Mouse (Mus musculus): Measurements from ENCODE around the gene Slc5a10. TPM values are rescaled to one million over a fixed set of nuclear protein-coding genes. Genes with fewer than 3 reads are reported as not detected.
A peak's percentile ranks its signal among the peaks of the same experiment; 100 is the strongest.

Gene Slc5a10
- polyA plus RNA-seq, 1 experiment from 2014 or later, result not detected

- no peak overlapping the region for H3K4me2 ChIP-seq (ENCODE audit: low read length)
- WGBS, result 87% methylated on average over 5 of the region's 5 CpGs
- no peak for ATAC-seq (ENCODE audit: low FRiP score, low TSS enrichment)
Observed at GRCm38 (mm10) chr11:61667782-61668181, 52.8 kb downstream of the Slc5a10 start.

GRCm38 (mm10) chr11:61667248-61667647 lies 53.4 kb downstream of the Slc5a10 start:
- H3K4me3 ChIP-seq (replicated peaks; ENCODE audit: low read depth, low read length), result no peak overlapping the region
- no peaks in the 10 kb centered on the region for H3K27me3 ChIP-seq (ENCODE audit: control insufficient read depth, insufficient read depth, low read length)
- no peaks in the 10 kb centered on the region for H3K36me3 ChIP-seq (ENCODE audit: control insufficient read depth, insufficient read depth, low read length)
- H3K9me3 ChIP-seq (ENCODE audit: control insufficient read depth, low read length), result no peaks in the 10 kb centered on the region
- no peaks in the 10 kb centered on the region for H3K4me1 ChIP-seq (ENCODE audit: control insufficient read depth, insufficient read depth, low read length)
- 77% methylated on average over 5 of the region's 5 CpGs for WGBS
- DNase-seq (no peak), ATAC-seq (ENCODE audit: low FRiP score, low TSS enrichment) (no peak)
- no peak overlapping the region for H3K4me2 ChIP-seq (ENCODE audit: low read length)
- no peak overlapping the region for H3K9ac ChIP-seq (replicated peaks; ENCODE audit: low read length)
- no peak overlapping the region for H3K27ac ChIP-seq (replicated peaks; ENCODE audit: low read depth, low read length)

More at GRCm38 (mm10) chr11:61667782-61668181, 52.8 kb downstream of the Slc5a10 start:
- no peaks in the 10 kb centered on the region for H3K9me3 ChIP-seq (ENCODE audit: control insufficient read depth, low read length)
- DNase-seq, result no peak
- H3K27me3 ChIP-seq (ENCODE audit: control insufficient read depth, insufficient read depth, low read length), result no peaks in the 10 kb centered on the region
- no peak overlapping the region for H3K4me3 ChIP-seq (replicated peaks; ENCODE audit: low read depth, low read length)
- no peak overlapping the region for H3K27ac ChIP-seq (replicated peaks; ENCODE audit: low read depth, low read length)
- no peaks in the 10 kb centered on the region for H3K36me3 ChIP-seq (ENCODE audit: control insufficient read depth, insufficient read depth, low read length)
- no peaks in the 10 kb centered on the region for H3K4me1 ChIP-seq (ENCODE audit: control insufficient read depth, insufficient read depth, low read length)
- no peak overlapping the region for H3K9ac ChIP-seq (replicated peaks; ENCODE audit: low read length)

GRCm38 (mm10) chr11:61665991-61666799 lies 54.4 kb downstream of the Slc5a10 start:
- Histone ChIP-seq H3K27ac (replicated peaks; ENCODE audit: low read depth, low read length) (no peak overlapping the region), H3K4me2 (ENCODE audit: low read length) (no peak overlapping the region), H3K27me3 (ENCODE audit: control insufficient read depth, insufficient read depth, low read length) (no peaks in the 10 kb centered on the region), H3K9me3 (ENCODE audit: control insufficient read depth, low read length) (no peaks in the 10 kb centered on the region), H3K36me3 (ENCODE audit: control insufficient read depth, insufficient read depth, low read length) (no peaks in the 10 kb centered on the region), H3K9ac (replicated peaks; ENCODE audit: low read length) (no peak overlapping the region), H3K4me3 (replicated peaks; ENCODE audit: low read depth, low read length) (no peak overlapping the region), H3K4me1 (ENCODE audit: control insufficient read depth, insufficient read depth, low read length) (no peaks in the 10 kb centered on the region)
- WGBS, result 50% methylated on average over 7 of the region's 7 CpGs
- ATAC-seq (ENCODE audit: low FRiP score, low TSS enrichment) (no peak), DNase-seq (peak; percentile 66)

- H3K9ac ChIP-seq (replicated peaks; ENCODE audit: low read length), result no peak overlapping the region
- ATAC-seq (ENCODE audit: low FRiP score, low TSS enrichment) (no peak), DNase-seq (no peak)
- no peaks in the 10 kb centered on the region for H3K36me3 ChIP-seq (ENCODE audit: control insufficient read depth, insufficient read depth, low read length)
- no peak overlapping the region for H3K4me3 ChIP-seq (replicated peaks; ENCODE audit: low read depth, low read length)
- H3K4me2 ChIP-seq (ENCODE audit: low read length), result no peak overlapping the region
- no peaks in the 10 kb centered on the region for H3K27me3 ChIP-seq (ENCODE audit: control insufficient read depth, insufficient read depth, low read length)
- H3K27ac ChIP-seq (replicated peaks; ENCODE audit: low read depth, low read length), result no peak overlapping the region
- no peaks in the 10 kb centered on the region for H3K9me3 ChIP-seq (ENCODE audit: control insufficient read depth, low read length)
- WGBS, result 84% methylated on average over 4 of the region's 4 CpGs
- H3K4me1 ChIP-seq (ENCODE audit: control insufficient read depth, insufficient read depth, low read length), result no peaks in the 10 kb centered on the region
Observed at GRCm38 (mm10) chr11:61665401-61665800, 55.2 kb downstream of the Slc5a10 start.

- no peak overlapping the region for H3K9ac ChIP-seq (replicated peaks; ENCODE audit: low read length)
- H3K27me3 ChIP-seq (ENCODE audit: control insufficient read depth, insufficient read depth, low read length), result no peaks in the 10 kb centered on the region
- 89% methylated on average over 5 of the region's 5 CpGs for whole genome bisulfite sequencing
- H3K4me1 ChIP-seq (ENCODE audit: control insufficient read depth, insufficient read depth, low read length), result no peaks in the 10 kb centered on the region
- H3K27ac ChIP-seq (replicated peaks; ENCODE audit: low read depth, low read length), result no peak overlapping the region
- ATAC-seq (ENCODE audit: low FRiP score, low TSS enrichment) (no peak), DNase-seq (no peak)
- H3K36me3 ChIP-seq (ENCODE audit: control insufficient read depth, insufficient read depth, low read length), result no peaks in the 10 kb centered on the region
- no peak overlapping the region for H3K4me2 ChIP-seq (ENCODE audit: low read length)
- no peaks in the 10 kb centered on the region for H3K9me3 ChIP-seq (ENCODE audit: control insufficient read depth, low read length)
- no peak overlapping the region for H3K4me3 ChIP-seq (replicated peaks; ENCODE audit: low read depth, low read length)
Observed at GRCm38 (mm10) chr11:61662189-61662588, 58.4 kb downstream of the Slc5a10 start.

- no peak overlapping the region for H3K4me3 ChIP-seq (replicated peaks; ENCODE audit: low read depth, low read length)
- H3K27me3 ChIP-seq (ENCODE audit: control insufficient read depth, insufficient read depth, low read length), result no peaks in the 10 kb centered on the region
- no peaks in the 10 kb centered on the region for H3K4me1 ChIP-seq (ENCODE audit: control insufficient read depth, insufficient read depth, low read length)
- no peaks in the 10 kb centered on the region for H3K9me3 ChIP-seq (ENCODE audit: control insufficient read depth, low read length)
- no peak overlapping the region for H3K9ac ChIP-seq (replicated peaks; ENCODE audit: low read length)
- no peaks in the 10 kb centered on the region for H3K36me3 ChIP-seq (ENCODE audit: control insufficient read depth, insufficient read depth, low read length)
- WGBS, result 75% methylated on average over 7 of the region's 7 CpGs
- DNase-seq, result no peak
- no peak overlapping the region for H3K27ac ChIP-seq (replicated peaks; ENCODE audit: low read depth, low read length)
- ATAC-seq (ENCODE audit: low FRiP score, low TSS enrichment), result no peak
- no peak overlapping the region for H3K4me2 ChIP-seq (ENCODE audit: low read length)
Observed at GRCm38 (mm10) chr11:61660806-61661392, 59.7 kb downstream of the Slc5a10 start.

- WGBS, result 87% methylated on average over 8 of the region's 8 CpGs
- no peak overlapping the region for H3K4me3 ChIP-seq (replicated peaks; ENCODE audit: low read depth, low read length)
- no peak for DNase-seq
- no peak overlapping the region for H3K4me2 ChIP-seq (ENCODE audit: low read length)
- no peaks in the 10 kb centered on the region for H3K9me3 ChIP-seq (ENCODE audit: control insufficient read depth, low read length)
- no peaks in the 10 kb centered on the region for H3K27me3 ChIP-seq (ENCODE audit: control insufficient read depth, insufficient read depth, low read length)
- no peak overlapping the region for H3K9ac ChIP-seq (replicated peaks; ENCODE audit: low read length)
- no peaks in the 10 kb centered on the region for H3K36me3 ChIP-seq (ENCODE audit: control insufficient read depth, insufficient read depth, low read length)
- no peak overlapping the region for H3K27ac ChIP-seq (replicated peaks; ENCODE audit: low read depth, low read length)
- no peaks in the 10 kb centered on the region for H3K4me1 ChIP-seq (ENCODE audit: control insufficient read depth, insufficient read depth, low read length)
- ATAC-seq (ENCODE audit: low FRiP score, low TSS enrichment), result no peak
Observed at GRCm38 (mm10) chr11:61660001-61660400, 60.6 kb downstream of the Slc5a10 start.

- Histone ChIP-seq H3K4me2 (ENCODE audit: low read length) (no peak overlapping the region), H3K27me3 (ENCODE audit: control insufficient read depth, insufficient read depth, low read length) (no peaks in the 10 kb centered on the region), H3K4me1 (ENCODE audit: control insufficient read depth, insufficient read depth, low read length) (no peaks in the 10 kb centered on the region), H3K9ac (replicated peaks; ENCODE audit: low read length) (no peak overlapping the region), H3K27ac (replicated peaks; ENCODE audit: low read depth, low read length) (no peak overlapping the region), H3K36me3 (ENCODE audit: control insufficient read depth, insufficient read depth, low read length) (no peaks in the 10 kb centered on the region), H3K4me3 (replicated peaks; ENCODE audit: low read depth, low read length) (no peak overlapping the region), H3K9me3 (ENCODE audit: control insufficient read depth, low read length) (no peaks in the 10 kb centered on the region)
- WGBS, result 86% methylated on average over 4 of the region's 4 CpGs
- no peak for ATAC-seq (ENCODE audit: low FRiP score, low TSS enrichment)
- DNase-seq, result no peak
Observed at GRCm38 (mm10) chr11:61659011-61659858, 61.4 kb downstream of the Slc5a10 start.
